ENCODE assay signal across 8 mouse cellular contexts in the genomic region with DNA sequence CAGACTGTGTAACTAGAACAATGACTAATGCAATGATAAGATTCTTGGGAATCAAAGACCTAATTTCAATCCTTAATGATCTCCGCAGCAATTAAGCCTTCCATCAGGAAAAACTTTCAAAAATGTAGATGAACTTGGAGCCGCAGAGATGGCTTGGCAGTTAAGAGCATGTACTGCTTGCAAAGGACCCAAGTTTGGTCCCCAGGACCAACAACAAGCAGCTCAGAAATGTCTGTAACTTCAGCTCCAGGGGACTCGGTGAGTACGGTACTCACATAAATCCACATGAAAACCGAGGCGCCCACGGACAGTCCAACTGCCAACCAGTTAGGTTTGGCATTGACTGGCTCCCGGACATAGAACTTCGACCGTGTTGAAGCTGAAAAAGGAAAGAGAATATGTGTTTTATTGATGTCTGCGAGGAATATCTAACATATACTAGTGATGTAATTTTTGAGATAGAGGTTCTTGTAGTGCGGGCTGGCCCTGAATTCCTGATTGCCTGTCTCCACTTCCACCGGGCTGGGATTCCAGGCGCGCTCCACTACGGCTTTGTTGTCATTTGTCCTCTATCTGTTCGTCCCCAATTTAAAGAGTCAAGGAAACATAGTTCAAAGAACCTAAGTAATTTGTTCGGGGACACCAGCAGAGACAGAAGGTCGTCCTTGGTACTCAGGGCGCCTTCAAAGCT. TPM values are rescaled to one million over a fixed set of nuclear protein-coding genes. Genes with fewer than 3 reads are reported as not detected.
DNase-seq lines count a peak whose midpoint lies in the region; ATAC-seq and TF ChIP-seq lines count a peak whose summit lies in the region.

No protein-coding gene starts in this region.

- peaks cover 3% of the 10 kb centered on the region; the same call in 1 of the 2 replicates for H3K36me3 ChIP-seq in intestine, embryonic 15.5 days
- peaks cover 25% of the 10 kb centered on the region for H3K36me3 ChIP-seq in midbrain, embryonic 13.5 days

- no peak for DNase-seq in layer of hippocampus, adult 2 months (ENCODE audit: low spot score in 2 of 2)
- no peak for DNase-seq in layer of hippocampus, adult 8-10 months (ENCODE audit: low spot score in 2 of 2)
- DNase-seq in Patski (ENCODE audit: low read depth, low spot score) = no peak
- no peak for DNase-seq in urinary bladder, adult 2 months (ENCODE audit: low spot score)
- no peak for DNase-seq in cerebellum, adult 8-10 months

- in situ Hi-C loops in Patski (cut with MboI; ENCODE audit: low pct_unique_long_range_greater_than_20kb) = no loop called here

- peak overlapping the region; percentile 91 for H3K4me3 ChIP-seq in layer of hippocampus, adult 2 months
- H3K4me3 ChIP-seq in intestine, embryonic 15.5 days (replicated peaks) = peak overlapping the region; percentile 72
- peak overlapping the region; percentile 89 for H3K4me3 ChIP-seq in midbrain, embryonic 13.5 days (replicated peaks)

- 20% methylated on average over 20 of the region's 20 CpGs for whole genome bisulfite sequencing in intestine, embryonic 15.5 days
- 26% methylated on average over 20 of the region's 20 CpGs for WGBS in midbrain, embryonic 13.5 days

- H3K9me3 ChIP-seq in intestine, embryonic 15.5 days = no peaks in the 10 kb centered on the region
- no peaks in the 10 kb centered on the region for H3K9me3 ChIP-seq in midbrain, embryonic 13.5 days

- H3K4me2 ChIP-seq in intestine, embryonic 15.5 days (replicated peaks) = peak overlapping the region; percentile 61
- peak overlapping the region; percentile 82 for H3K4me2 ChIP-seq in midbrain, embryonic 13.5 days (replicated peaks)

- CTCF ChIA-PET in Patski (lab: Charles Lee) = interaction anchor here (0.7 to 10.2 kb wide), 12 partner anchors 9 to 174 kb away, joined by 3 to 89 read pairs (median 6); a partner anchor contains a TSS

- H3K9ac ChIP-seq in intestine, embryonic 15.5 days = peak overlapping the region; percentile 78
- H3K9ac ChIP-seq in midbrain, embryonic 13.5 days (replicated peaks) = peak overlapping the region; percentile 88

- peak overlapping the region; percentile 99 for H3K27ac ChIP-seq in layer of hippocampus, adult 2 months
- H3K27ac ChIP-seq in intestine, embryonic 15.5 days = peak overlapping the region; percentile 93
- peak overlapping the region; percentile 98 for H3K27ac ChIP-seq in midbrain, embryonic 13.5 days

- no peak for TF ChIP-seq CTCF in layer of hippocampus, adult 2 months (conservative IDR thresholded peaks at IDR 0.05)
- TF ChIP-seq CTCF in Patski (IDR thresholded peaks at IDR 0.05) = no peak

- no peaks in the 10 kb centered on the region for H3K4me1 ChIP-seq in intestine, embryonic 15.5 days (replicated peaks)
- peaks cover 14% of the 10 kb centered on the region for H3K4me1 ChIP-seq in midbrain, embryonic 13.5 days (replicated peaks)

- H3K27me3 ChIP-seq in Patski = no peaks in the 10 kb centered on the region
- H3K27me3 ChIP-seq in intestine, embryonic 15.5 days (replicated peaks) = no peaks in the 10 kb centered on the region
- no peaks in the 10 kb centered on the region for H3K27me3 ChIP-seq in midbrain, embryonic 13.5 days

- ATAC-seq in Patski = peak; percentile 19
- ATAC-seq in erythroblast, adult 5-6 weeks (replicated peaks; ENCODE audit: low FRiP score, poor library complexity, severe bottlenecking) = peak; percentile 14; the same call in 1 of the 2 replicates
- peak; percentile 12 for ATAC-seq in intestine, embryonic 15.5 days
- 0 out of 2 replicates have a peak, but pooled peaks have one; percentile 2 for ATAC-seq in midbrain, embryonic 13.5 days

- POLR2A ChIA-PET in Patski (lab: Charles Lee) = interaction anchor here (0.6 to 1.6 kb wide), 11 partner anchors 10 to 113 kb away, joined by 3 to 6 read pairs (median 3); no protein-coding TSS in a partner anchor

RNA-seq across cellular contexts. Expression of a gene that starts 0.8 kb away (rescaled TPM):
- 100 to 1,000 TPM; 287 to 299 TPM for total RNA-seq in layer of hippocampus, adult 2 months (2021)
- 100 to 1,000 TPM; 257 to 292 (median 267) TPM for total RNA-seq in layer of hippocampus, adult 8-10 months (2022)
- 652 TPM for polyA plus RNA-seq in Patski (2021)
- total RNA-seq in erythroblast, adult 5-6 weeks (2015; ENCODE audit: low replicate concordance) = 27.4 and 43.2 TPM in 2 replicates
- 2.5 and 23.8 TPM in 2 replicates for total RNA-seq in erythroblast, adult 5-6 weeks (2017; ENCODE audit: low replicate concordance)
- 798 and 916 TPM in 2 replicates for polyA plus RNA-seq in intestine, embryonic 15.5 days (2015; fragmentation: Nextera tagmentation; extraction: Ambion mirVana)
- polyA plus RNA-seq in midbrain, embryonic 13.5 days (2015; fragmentation: Nextera tagmentation; extraction: Ambion mirVana) = 772 and 835 TPM in 2 replicates
- 295 and 320 TPM in 2 replicates for polyA plus RNA-seq in urinary bladder, adult 2 months (2012; rRNA removed)

RNA-seq across cellular contexts. Expression of a gene that starts 6.9 kb away (rescaled TPM):
- 10 to 100 TPM; 55.0 to 58.1 TPM for total RNA-seq in layer of hippocampus, adult 2 months (2021)
- 10 to 100 TPM; 42.6 to 61.4 (median 53.8) TPM for total RNA-seq in layer of hippocampus, adult 8-10 months (2022)
- 65.0 TPM for polyA plus RNA-seq in Patski (2021)
- 27.2 and 38.0 TPM in 2 replicates for total RNA-seq in erythroblast, adult 5-6 weeks (2015; ENCODE audit: low replicate concordance)
- 42.0 and 49.9 TPM in 2 replicates for total RNA-seq in erythroblast, adult 5-6 weeks (2017; ENCODE audit: low replicate concordance)
- polyA plus RNA-seq in intestine, embryonic 15.5 days (2015; fragmentation: Nextera tagmentation; extraction: Ambion mirVana) = 45.7 and 51.6 TPM in 2 replicates
- polyA plus RNA-seq in midbrain, embryonic 13.5 days (2015; fragmentation: Nextera tagmentation; extraction: Ambion mirVana) = 56.4 and 63.7 TPM in 2 replicates
- polyA plus RNA-seq in urinary bladder, adult 2 months (2012; rRNA removed) = 21.1 and 22.9 TPM in 2 replicates

RNA-seq across cellular contexts. Expression of a gene that starts 11.5 kb away (rescaled TPM):
- total RNA-seq in layer of hippocampus, adult 2 months (2021) = not detected
- total RNA-seq in layer of hippocampus, adult 8-10 months (2022) = under 1 TPM in 3 of 4 experiments, not detected in 1; 0.27 to 0.72 (median 0.55) TPM
- polyA plus RNA-seq in Patski (2021) = 0.85 TPM
- total RNA-seq in erythroblast, adult 5-6 weeks (2015; ENCODE audit: low replicate concordance) = not detected in 2 replicates
- total RNA-seq in erythroblast, adult 5-6 weeks (2017; ENCODE audit: low replicate concordance) = 0.56 TPM in 1 of 2 replicates, not detected in the other
- 4.0 and 7.5 TPM in 2 replicates for polyA plus RNA-seq in intestine, embryonic 15.5 days (2015; fragmentation: Nextera tagmentation; extraction: Ambion mirVana)
- polyA plus RNA-seq in midbrain, embryonic 13.5 days (2015; fragmentation: Nextera tagmentation; extraction: Ambion mirVana) = 5.6 and 12.0 TPM in 2 replicates
- 2.9 and 3.6 TPM in 2 replicates for polyA plus RNA-seq in urinary bladder, adult 2 months (2012; rRNA removed)
